Mouse (Mus musculus) liver, embryonic 11.5 days (tissue): ENCODE results near the gene Donson. TPM values are rescaled to one million over a fixed set of nuclear protein-coding genes. Genes with fewer than 3 reads are reported as not detected.

ENCODE experiments used
- ATAC-seq: fragments of 200-750 bp; cut with Nextera tagmentation; replicated peaks from 2 replicates; pipeline ENCODE4 v1.8.0; 2017; ENCODE audit warnings: moderate number of reproducible peaks, mild to moderate bottlenecking, moderate TSS enrichment, moderate library complexity; ENCODE audit not compliant: low FRiP score
- DNase-seq: peaks from one replicate; pipeline ENCODE4 v3.0.0-alpha.2; 2017; ENCODE audit warnings: low spot score
- H3K27ac ChIP-seq: fragments of 300-500 bp; sonication (generic); 2 replicates; pipeline ENCODE4 v1.5.1; 2014; ENCODE audit warnings: mild to moderate bottlenecking, low read depth, low read length, control low read depth
- H3K27me3 ChIP-seq: fragments of 300-500 bp; sonication (generic); replicated peaks from 2 replicates; pipeline ENCODE4 v1.6.1; 2014; ENCODE audit warnings: low read length, mixed read lengths; ENCODE audit not compliant: control insufficient read depth, insufficient read depth
- H3K36me3 ChIP-seq: fragments of 300-500 bp; sonication (generic); 2 replicates; pipeline ENCODE4 v1.6.1; 2014; ENCODE audit warnings: mild to moderate bottlenecking, low read length, moderate library complexity, mixed read lengths; ENCODE audit not compliant: control insufficient read depth, insufficient read depth
- H3K4me1 ChIP-seq: fragments of 300-500 bp; sonication (generic); replicated peaks from 2 replicates; pipeline ENCODE4 v1.6.1; 2014; ENCODE audit warnings: low read length, mixed read lengths; ENCODE audit not compliant: control insufficient read depth, insufficient read depth
- H3K4me2 ChIP-seq: fragments of 300-500 bp; sonication (generic); 2 replicates; pipeline ENCODE4 v1.6.1; 2014; ENCODE audit warnings: mild to moderate bottlenecking, control low read depth, moderate library complexity
- H3K4me3 ChIP-seq: fragments of 300-500 bp; sonication (generic); 2 replicates; pipeline ENCODE4 v1.5.1; 2014; ENCODE audit warnings: low read depth, low read length, control low read depth
- H3K9ac ChIP-seq: fragments of 300-500 bp; sonication (generic); 2 replicates; pipeline ENCODE4 v1.6.1; 2014; ENCODE audit warnings: low read depth, low read length, control low read depth
- H3K9me3 ChIP-seq: fragments of 300-500 bp; sonication (generic); 2 replicates; pipeline ENCODE4 v1.6.1; 2016; ENCODE audit warnings: low read length, inconsistent platforms, mixed read lengths; ENCODE audit not compliant: control insufficient read depth
- WGBS: fragments of 180-500 bp; shearing (Covaris S2); extraction: QIAGEN DNeasy Blood & Tissue Kit; methylation state at CpG from one replicate; pipeline ENCODE4 v1.1.7; 2014; 5-methylcytosine and 5-hydroxymethylcytosine counted together
- polyA plus RNA-seq: library from polyadenylated mRNA; unstranded; fragments of >200 nt; fragmentation: Nextera tagmentation; extraction: Ambion mirVana; gene quantifications from 2 replicates; pipeline ENCODE4 v1.2.1, GENCODE M21; 2014

The Donson gene
- polyA plus RNA-seq, 1 experiment from 2014 or later, result 38.3 TPM

- DNase-seq, result peak; percentile 94
- under 1% methylated on average over 46 of the region's 46 CpGs for WGBS
These were observed 39.8 kb upstream of the Donson start, which contains the start of gene Cryzl1 for GRCm38 (mm10) chr16:91728123-91729065. Gene Cryzl1, minus strand, starts transcription at chr16:91728975.

GRCm38 (mm10) chr16:91727433-91727832 is 38.9 kb upstream of the Donson start:
- Histone ChIP-seq H3K27me3 (peaks cover 14% of the 10 kb centered on the region), H3K36me3 (peaks cover 4% of the 10 kb centered on the region; the same call in 1 of the 2 replicates), H3K9me3 (no peaks in the 10 kb centered on the region), H3K4me2 (peak overlapping the region; percentile 94), H3K4me3 (peak overlapping the region; percentile 78), H3K9ac (peak overlapping the region; percentile 65), H3K4me1 (no peaks in the 10 kb centered on the region; the same call in none of the 2 replicates), H3K27ac (peak overlapping the region; percentile 35; the same call in 1 of the 2 replicates)
- DNase-seq, result no peak
- whole genome bisulfite sequencing, result 75% methylated on average over 15 of the region's 15 CpGs
- ATAC-seq, result no peak

More at GRCm38 (mm10) chr16:91728123-91729065, 39.8 kb upstream of the Donson start, which contains the start of gene Cryzl1:
- Histone ChIP-seq H3K36me3 (peaks cover 4% of the 10 kb centered on the region; the same call in 1 of the 2 replicates), H3K27me3 (peaks cover 14% of the 10 kb centered on the region), H3K9ac (peak within 1 kb of the TSS; percentile 65), H3K27ac (peak within 1 kb of the TSS; percentile 65), H3K4me1 (no peaks in the 10 kb centered on the region; the same call in none of the 2 replicates), H3K9me3 (no peaks in the 10 kb centered on the region), H3K4me3 (peak within 1 kb of the TSS; percentile 78), H3K4me2 (peak within 1 kb of the TSS; percentile 94)
- peak; percentile 94 for ATAC-seq

- Histone ChIP-seq H3K27ac (no peak overlapping the region), H3K27me3 (peaks cover under 1% of the 10 kb centered on the region; the same call in 1 of the 2 replicates), H3K4me3 (no peak overlapping the region), H3K4me1 (no peaks in the 10 kb centered on the region; the same call in 1 of the 2 replicates), H3K9me3 (no peaks in the 10 kb centered on the region), H3K36me3 (peaks cover 10% of the 10 kb centered on the region; the same call in 1 of the 2 replicates), H3K9ac (no peak overlapping the region), H3K4me2 (no peak overlapping the region)
- DNase-seq (no peak), ATAC-seq (no peak)
- whole genome bisulfite sequencing, result 49% methylated on average over 3 of the region's 3 CpGs
These were observed 35.7 kb upstream of the Donson start for GRCm38 (mm10) chr16:91724247-91724646.

- 46% methylated on average over 4 of the region's 4 CpGs for WGBS
- H3K27ac ChIP-seq, result peak overlapping the region; percentile 95
These were observed 28.8 kb upstream of the Donson start for GRCm38 (mm10) chr16:91717399-91717798.

GRCm38 (mm10) chr16:91716927-91717349 is 28.4 kb upstream of the Donson start:
- Histone ChIP-seq H3K27me3 (no peaks in the 10 kb centered on the region), H3K9me3 (no peaks in the 10 kb centered on the region), H3K4me1 (peaks cover 10% of the 10 kb centered on the region), H3K36me3 (peaks cover 12% of the 10 kb centered on the region; the same call in 1 of the 2 replicates), H3K9ac (peak overlapping the region; percentile 35; the same call in 1 of the 2 replicates), H3K27ac (peak overlapping the region; percentile 44), H3K4me3 (no peak overlapping the region), H3K4me2 (peak overlapping the region; percentile 38; the same call in 1 of the 2 replicates)
- ATAC-seq (peak; percentile 96), DNase-seq (peak; percentile 71)
- WGBS, result 35% methylated on average over 11 of the region's 11 CpGs

More at GRCm38 (mm10) chr16:91717399-91717798, 28.8 kb upstream of the Donson start:
- peak overlapping the region; percentile 23 for H3K4me2 ChIP-seq
- H3K9me3 ChIP-seq, result no peaks in the 10 kb centered on the region
- H3K4me1 ChIP-seq, result peaks cover 10% of the 10 kb centered on the region
- H3K9ac ChIP-seq, result no peak overlapping the region
- peak; percentile 76 for ATAC-seq
- no peak overlapping the region for H3K4me3 ChIP-seq
- no peaks in the 10 kb centered on the region for H3K27me3 ChIP-seq
- no peak for DNase-seq
- H3K36me3 ChIP-seq, result peaks cover 10% of the 10 kb centered on the region; the same call in 1 of the 2 replicates

- Histone ChIP-seq H3K27ac (no peak overlapping the region), H3K4me1 (no peaks in the 10 kb centered on the region), H3K36me3 (peaks cover 13% of the 10 kb centered on the region; the same call in 1 of the 2 replicates), H3K4me3 (no peak overlapping the region), H3K9ac (no peak overlapping the region), H3K27me3 (no peaks in the 10 kb centered on the region), H3K4me2 (no peak overlapping the region), H3K9me3 (no peaks in the 10 kb centered on the region)
- WGBS, result 57% methylated on average over 7 of the region's 7 CpGs
- DNase-seq (no peak), ATAC-seq (no peak)
These were observed 21.7 kb upstream of the Donson start for GRCm38 (mm10) chr16:91710241-91710640.

GRCm38 (mm10) chr16:91704603-91705340 is 16.2 kb upstream of the Donson start:
- Histone ChIP-seq H3K4me3 (no peak overlapping the region), H3K4me1 (0 out of 2 replicates have a peak, but pooled peaks cover 2% of the 10 kb centered on the region), H3K9ac (no peak overlapping the region), H3K36me3 (peaks cover 15% of the 10 kb centered on the region), H3K27ac (no peak overlapping the region), H3K27me3 (no peaks in the 10 kb centered on the region), H3K9me3 (no peaks in the 10 kb centered on the region), H3K4me2 (no peak overlapping the region)
- WGBS, result 79% methylated on average over 14 of the region's 14 CpGs
- no peak for ATAC-seq
- no peak for DNase-seq

- Histone ChIP-seq H3K27ac (no peak overlapping the region), H3K4me1 (0 out of 2 replicates have a peak, but pooled peaks cover 2% of the 10 kb centered on the region), H3K9ac (no peak overlapping the region), H3K36me3 (peaks cover 17% of the 10 kb centered on the region), H3K9me3 (no peaks in the 10 kb centered on the region), H3K4me2 (no peak overlapping the region), H3K4me3 (no peak overlapping the region), H3K27me3 (no peaks in the 10 kb centered on the region)
- DNase-seq (no peak), ATAC-seq (no peak)
- WGBS, result 76% methylated on average over 3 of the region's 3 CpGs
These were observed 14.2 kb upstream of the Donson start for GRCm38 (mm10) chr16:91702771-91703188.
